Mouse (Mus musculus): ENCODE data around the gene Insrr. TPM values are rescaled to one million over a fixed set of nuclear protein-coding genes. Genes with fewer than 3 reads are reported as not detected.
"Not testable (repeated sequence)": the region's sequence is repeated elsewhere in the genome, so short reads cannot be mapped to it uniquely, and the experiment has no call there.

The Insrr gene
- total RNA-seq, 2 experiments from 2014 or later, result 0.20 to 0.55 TPM

DNA sequence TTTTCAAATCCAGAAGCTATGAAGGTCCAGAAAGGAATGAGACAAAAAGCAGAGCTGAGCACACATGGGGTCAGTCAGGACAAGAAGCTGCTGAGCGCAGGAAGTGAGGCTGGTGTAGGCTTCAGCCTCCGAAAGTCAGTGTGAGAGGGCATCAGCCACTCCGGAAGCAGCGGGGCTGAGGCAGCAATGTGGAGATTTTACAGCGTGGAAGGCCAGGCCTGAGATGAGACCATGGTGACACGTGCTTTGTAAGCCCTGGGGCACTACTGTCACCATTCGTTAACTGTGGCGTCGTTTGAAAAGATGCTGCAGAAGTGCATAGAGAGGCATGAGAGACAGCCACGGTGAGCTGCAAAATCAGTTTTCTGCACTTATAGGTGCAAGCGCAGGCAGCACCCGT is 21.5 kb downstream of the Insrr start:
- intact Hi-C loops (cut with DNase I), result no loop called here
- no peak for DNase-seq

DNA sequence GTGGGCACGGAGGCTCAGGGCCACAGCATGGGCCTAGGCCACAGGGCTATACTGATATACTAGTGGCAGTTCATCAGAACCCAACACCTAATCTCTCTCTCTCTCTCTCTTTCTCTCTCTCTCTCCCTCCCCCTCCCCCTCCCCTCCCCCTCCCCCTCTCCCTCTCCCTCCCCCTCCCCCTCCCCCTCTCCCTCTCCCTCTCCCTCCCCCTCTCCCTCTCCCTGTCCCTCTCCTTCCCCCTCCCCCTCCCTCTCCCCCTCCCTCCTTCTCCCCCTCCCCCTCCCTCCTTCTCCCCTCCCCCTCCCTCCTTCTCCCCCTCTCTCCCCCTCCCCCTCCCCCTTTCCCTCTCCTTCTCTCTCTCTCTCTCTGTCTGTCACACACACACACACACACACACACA is 27.5 kb downstream of the Insrr start, which contains the start of gene Pear1:
Pear1 (minus strand) TSS at position 101 of the 400 bp plus-strand sequence.
- DNase-seq; intact Hi-C loops (cut with DNase I): not testable (repeated sequence)

DNA sequence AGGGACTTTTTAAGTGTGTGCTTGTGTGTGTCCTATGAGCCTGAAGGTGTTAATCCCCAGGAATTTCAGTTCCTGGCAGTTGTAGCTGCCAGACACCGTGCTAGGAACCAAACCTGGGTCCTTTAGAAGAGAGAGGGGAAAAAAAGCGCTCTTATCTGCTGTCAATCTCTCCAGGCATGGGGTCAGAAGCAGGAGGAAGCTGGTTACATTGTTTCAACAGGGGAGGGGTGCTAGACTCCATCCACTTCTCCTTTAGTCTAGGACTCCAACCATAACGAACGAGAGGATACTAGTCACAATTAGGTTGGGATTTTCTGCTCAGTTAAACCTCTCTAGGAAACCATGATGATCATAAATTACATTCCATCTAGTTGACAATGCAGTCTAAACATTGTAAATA is 31.7 kb downstream of the Insrr start:
- no peak for DNase-seq
- intact Hi-C loops (cut with DNase I), result no loop called here

DNA sequence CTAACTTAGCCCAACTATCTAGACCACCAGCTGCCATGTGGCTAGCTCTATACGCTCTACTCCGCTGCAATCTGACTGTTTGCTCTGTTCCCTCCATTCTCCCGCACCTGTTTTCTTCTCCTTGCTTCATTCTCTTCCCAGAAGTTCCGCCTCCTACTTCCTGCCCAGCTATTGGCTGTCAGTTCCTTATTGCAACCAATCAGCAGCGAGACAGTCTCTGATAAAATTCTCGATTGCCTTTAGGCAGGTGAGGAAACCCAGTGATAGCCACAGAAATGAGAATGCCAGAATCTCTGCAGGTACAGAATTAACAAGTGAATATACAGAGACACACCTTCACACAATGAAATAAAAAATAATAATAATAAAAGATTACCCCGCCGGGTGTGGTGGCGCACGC is 32.3 kb downstream of the Insrr start:
- DNase-seq, result no peak
- intact Hi-C loops (cut with DNase I), result no loop called here

DNA sequence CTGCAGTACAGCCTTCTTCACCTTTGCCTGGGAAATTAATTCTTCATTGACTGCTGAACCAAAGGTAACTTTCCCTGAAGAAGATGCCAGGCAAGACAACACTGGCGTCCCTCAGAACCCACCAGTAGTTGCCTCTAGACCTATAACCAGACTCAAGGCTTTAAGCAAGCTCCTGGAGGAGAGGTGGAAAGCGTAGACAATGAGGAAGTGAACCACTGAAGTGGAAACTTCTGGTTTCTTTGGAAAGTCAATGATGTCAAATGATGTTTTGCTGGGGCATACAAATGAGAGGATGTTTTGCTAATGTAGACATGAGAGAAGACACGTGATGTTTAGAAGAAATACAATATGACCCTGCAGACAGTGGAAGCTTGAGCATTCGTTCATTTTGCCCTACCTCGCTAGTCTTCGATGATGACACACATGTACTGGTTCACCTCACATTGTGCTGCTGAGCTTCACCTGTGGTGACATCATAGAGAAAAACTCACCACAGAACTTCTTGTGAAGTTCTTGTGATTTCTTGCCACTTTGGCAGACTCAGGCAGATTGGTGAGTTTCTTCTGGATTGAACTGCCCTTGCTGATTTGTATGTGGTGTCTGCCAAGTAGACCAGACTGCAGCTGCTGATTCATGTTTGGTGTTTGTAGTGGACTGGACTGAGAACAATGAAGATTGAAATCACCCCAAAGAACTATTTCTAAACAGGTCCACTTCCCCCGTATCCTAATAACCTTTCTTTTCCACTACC is 35.5 kb downstream of the Insrr start:
- intact Hi-C loops (cut with DNase I), result no loop called here
- no peak for DNase-seq

DNA sequence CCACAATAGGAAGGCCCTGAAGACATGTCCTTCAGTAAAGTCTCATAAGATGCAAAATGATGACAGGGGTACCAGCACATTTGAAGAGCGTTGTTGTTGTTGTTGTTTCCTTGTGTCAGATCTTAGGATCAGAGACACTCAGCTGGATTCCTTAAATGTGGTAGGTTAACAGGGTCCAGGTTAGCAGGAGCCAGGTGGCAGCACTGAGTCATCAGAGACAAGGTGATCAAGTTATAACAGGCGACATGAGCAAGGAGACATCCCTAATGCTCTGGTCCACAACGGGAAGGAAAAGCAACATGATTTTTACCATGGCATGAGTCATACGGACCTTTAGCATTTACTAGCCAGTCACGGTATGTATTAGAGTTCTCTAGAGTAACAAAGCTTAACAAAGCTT is 36.7 kb downstream of the Insrr start:
- DNase-seq, result no peak
- intact Hi-C loops (cut with DNase I), result no loop called here

DNA sequence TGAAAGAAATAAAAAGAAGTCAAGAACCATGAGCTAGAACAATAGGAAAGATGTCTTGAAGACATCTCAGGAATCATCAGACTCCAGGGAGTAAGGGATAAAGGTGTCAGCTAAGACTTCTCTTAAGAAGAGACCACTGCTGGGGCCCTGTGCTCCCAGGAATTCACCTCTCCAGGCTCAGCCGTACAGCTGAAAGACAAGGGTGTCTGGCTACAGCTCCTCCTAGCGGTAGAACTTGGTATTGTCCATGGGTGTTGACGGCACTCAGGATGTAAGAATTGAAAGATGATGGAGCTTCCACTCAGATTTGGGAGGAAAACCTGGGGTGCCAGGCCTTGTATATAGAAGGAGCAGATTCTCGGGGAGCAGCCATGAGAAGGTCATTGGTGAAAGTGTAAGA is 41.9 kb downstream of the Insrr start:
- intact Hi-C loops (cut with DNase I), result loop anchor here (1.0 to 2.0 kb wide), 2 partner anchors 44 to 69 kb away; partner anchors contain the start of gene Ntrk1
- peak; percentile 77 to 92 for DNase-seq

DNA sequence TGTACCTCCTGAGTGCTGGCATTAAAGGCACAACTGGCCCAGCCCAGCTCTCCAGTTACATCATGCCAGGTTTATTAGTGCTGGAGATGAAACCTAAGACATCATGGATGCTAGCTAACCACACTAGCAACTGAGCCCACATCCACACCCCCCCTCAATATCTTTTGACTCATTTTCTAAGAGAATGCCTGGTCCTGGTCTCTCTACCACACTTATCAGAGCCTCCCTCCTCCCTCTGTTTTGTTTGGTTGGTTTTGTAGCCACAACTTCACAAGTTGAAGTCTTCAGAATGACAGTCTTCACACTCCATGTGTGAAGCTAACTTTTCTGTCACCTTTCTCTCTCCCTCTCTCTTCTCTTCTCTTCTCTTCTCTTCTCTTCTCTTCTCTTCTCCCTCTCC is 44.1 kb downstream of the Insrr start:
- intact Hi-C loops (cut with DNase I), result no loop called here
- DNase-seq, result no peak

DNA sequence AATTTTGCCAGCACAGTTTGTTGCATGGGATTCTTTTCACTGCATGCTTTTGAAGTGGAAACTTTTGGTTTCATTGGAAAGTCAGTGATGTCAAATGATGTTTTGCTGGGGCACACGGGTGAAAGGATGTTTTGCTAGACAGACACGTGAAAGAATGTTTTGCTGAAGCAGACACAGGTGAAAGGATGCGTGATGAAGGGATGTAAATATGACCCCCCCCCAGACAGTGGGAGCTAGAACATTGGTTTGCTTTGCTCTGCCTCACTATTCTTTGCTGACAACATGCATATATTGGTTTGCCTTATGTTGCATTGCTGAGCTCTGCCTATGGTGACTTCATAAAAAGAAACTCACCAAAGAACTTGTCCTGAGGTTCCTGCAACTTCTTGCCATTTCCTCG is 48.2 kb downstream of the Insrr start:
- intact Hi-C loops (cut with DNase I), result no loop called here

DNA sequence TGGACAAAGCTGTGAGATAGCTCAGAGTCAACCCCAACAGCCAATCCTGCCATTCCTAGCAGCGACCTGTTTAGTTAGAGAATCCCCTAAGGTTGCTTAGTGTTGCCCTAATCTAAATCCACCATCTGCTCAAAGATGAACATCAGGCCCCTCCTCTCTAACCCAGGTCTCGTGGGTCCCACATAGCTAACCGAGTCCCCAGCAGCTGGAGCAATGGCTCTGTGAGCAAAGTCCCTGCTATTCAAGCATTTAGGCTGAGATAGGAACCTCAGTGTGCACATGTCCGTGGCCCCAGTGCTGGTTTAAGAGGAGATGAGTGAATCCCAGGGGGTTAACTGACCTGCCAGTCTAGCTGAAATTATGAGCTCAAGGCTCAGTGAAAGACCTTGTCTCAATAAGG is 49.4 kb downstream of the Insrr start:
- intact Hi-C loops (cut with DNase I), result no loop called here
- no peak for DNase-seq

More for the DNA sequence above, 48.2 kb downstream of the Insrr start:
- no peak for DNase-seq

DNA sequence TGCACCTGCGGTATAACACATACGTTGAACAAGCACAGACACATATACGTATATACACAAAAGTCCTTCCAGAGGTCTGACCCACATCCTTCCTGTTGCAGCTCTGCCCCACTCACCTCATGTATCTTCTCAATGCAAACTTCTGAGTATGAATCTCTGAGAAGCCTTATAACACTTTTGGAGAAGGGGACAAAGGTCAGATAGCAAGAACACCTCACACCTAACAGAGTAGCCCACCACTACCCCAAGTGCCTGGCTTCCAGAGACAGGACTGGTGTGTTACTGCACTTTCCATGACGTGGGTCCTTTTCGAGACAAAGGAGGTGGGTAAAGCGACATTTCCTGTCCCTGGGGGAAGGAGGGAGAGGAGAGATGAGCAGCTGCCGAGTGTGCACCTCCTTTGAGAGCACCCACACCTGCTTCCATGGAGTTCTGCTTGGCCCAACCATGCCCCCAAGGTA is 49.9 kb downstream of the Insrr start, which contains the start of gene Sh2d2a:
Sh2d2a (plus strand) TSS at position 106 of the 461 bp plus-strand sequence.
- no peak for DNase-seq
- intact Hi-C loops (cut with DNase I), result no loop called here

DNA sequence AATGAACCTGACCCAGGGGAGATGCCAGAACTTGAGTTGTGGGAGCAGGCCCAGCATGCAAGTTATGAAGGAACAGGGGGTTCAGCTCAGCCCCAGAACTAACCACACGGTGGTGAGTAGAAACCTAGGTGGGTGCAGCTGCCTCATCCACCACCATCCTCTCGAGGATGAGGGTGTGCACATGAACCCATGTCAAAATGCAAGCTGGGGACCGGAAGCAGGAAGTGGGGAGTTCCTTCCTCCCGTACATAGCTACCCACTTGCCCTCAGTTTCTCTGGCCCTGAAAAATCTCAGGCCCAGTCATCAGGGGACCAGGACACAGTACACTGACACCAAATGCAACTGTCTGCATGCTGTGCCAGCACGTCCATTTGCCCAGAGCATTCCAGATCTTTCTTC is 50.9 kb downstream of the Insrr start:
- DNase-seq, result no peak
- intact Hi-C loops (cut with DNase I), result no loop called here

DNA sequence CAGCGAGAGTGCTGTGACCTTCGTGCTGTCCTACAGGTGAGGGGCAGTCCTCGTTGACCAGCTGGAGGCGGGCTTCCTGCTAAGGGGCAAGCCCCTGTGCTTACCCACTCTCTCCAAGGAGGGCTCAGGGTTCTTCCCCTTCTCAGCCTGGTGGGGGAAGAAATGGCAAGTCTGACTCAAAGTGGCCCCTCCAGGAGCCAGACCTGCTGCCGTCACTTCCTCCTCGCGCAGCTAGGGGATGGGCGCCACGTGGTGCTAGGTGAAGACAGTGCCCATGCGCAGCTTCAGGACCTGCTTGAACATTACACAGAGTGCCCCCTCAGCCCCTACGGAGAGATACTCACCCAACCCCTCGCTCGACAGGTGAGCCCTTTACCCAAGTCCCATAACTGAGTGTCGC is 52.4 kb downstream of the Insrr start:
- DNase-seq, result no peak
- intact Hi-C loops (cut with DNase I), result no loop called here

DNA sequence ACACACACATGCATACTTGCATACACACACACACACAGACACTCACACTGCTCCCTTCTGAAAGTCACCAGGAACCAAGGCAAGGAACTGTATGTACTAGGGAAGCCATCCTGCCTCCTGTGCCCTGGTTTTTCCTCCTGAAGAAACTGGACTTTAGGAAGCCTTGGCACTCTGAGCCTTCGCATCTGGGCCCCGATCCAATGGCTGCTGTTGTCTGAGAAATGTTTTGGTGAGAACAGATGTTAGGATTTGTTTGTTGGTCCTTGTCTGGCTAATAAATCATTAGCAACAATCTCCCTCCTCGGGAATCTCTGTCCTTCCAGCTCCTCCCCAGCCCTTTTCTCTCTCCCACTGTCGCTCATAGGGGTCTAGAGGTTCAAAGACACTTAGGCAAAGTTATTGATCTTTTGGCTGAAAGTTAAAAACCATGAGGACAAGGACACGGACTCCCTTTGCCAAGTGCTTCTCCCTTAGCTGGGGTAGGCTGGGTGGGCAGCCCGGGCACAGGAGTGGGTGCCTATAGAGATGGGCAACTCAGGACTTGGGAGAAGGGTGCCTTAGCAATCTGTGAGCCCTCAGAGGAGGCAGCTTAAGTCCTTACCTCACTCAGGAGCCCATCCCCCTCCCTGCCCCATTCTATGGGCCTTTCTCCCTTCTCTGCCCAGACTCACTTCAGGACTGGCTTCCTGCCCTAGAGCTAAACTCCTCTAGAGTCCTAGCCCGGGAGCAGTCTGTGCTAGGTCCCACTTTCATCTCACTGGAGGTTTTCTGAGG is 58.2 kb downstream of the Insrr start:
- DNase-seq, result peak; percentile 37 to 38
- intact Hi-C loops (cut with DNase I), result no loop called here

DNA sequence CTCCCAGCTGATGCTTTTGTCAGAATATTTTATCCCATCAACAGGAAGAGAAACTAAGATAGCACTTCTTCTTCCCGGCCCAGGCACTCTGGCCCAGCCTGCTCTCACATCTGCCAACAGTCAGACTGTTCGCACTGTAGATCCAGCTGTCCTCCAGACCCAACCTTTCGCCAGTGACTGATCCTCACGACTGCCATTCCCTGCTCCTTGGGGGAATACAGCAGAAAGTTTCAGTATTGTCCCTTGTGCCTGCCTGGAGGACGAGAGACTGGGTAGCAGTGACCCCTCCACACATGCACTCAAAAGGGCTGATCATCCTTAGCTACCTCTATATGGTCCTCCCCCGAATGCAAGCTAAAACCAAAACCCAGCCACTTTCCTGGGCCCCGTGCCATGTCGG is 59.2 kb downstream of the Insrr start:
- intact Hi-C loops (cut with DNase I), result no loop called here
- peak; percentile 48 to 55 for DNase-seq

DNA sequence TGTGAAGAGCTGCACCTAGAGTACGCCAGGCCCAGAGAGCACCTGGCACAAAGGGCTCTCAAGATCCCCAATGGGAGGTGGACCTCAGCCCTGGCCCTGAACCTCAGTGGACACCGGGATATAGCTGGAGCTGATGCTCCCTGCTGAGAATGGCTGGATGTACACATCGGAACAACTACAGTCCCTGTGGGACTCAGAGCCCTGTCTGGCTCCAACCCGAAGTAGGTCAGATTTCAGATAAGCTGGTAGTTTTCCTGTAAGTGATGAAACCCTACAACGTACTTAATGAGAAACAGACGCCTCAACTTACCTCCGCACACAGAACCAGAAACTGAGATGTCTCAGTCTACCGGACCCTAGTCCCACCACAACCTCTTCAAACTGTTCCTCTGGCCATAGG is 60.9 kb downstream of the Insrr start:
- intact Hi-C loops (cut with DNase I), result loop anchor here (2.0 kb wide), 1 partner anchor 87 kb away; no protein-coding TSS in a partner anchor
- no peak for DNase-seq

DNA sequence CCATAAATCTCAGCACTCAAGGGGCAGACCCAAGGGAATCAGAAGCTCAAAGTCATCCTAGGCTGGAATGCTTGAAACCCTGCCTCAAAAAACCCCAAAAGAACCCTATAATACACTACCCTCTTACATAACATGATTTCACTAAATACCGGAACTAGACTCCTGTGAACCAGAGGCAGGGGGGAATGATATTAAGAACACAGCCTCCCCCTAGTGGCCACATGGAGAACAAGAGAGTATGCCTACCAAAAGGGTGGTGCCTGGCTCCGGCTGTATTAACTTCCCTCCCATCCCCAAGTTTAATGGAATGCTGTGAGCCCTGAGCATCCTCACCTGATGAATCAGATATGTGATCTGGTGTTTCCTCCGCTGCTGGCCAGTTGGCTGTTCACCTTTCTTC is 63.1 kb downstream of the Insrr start:
- DNase-seq, result peak; percentile 74 to 79
- intact Hi-C loops (cut with DNase I), result loop anchor here (2.0 kb wide), 2 partner anchors 63 to 89 kb away; partner anchors contain the start of gene Insrr

DNA sequence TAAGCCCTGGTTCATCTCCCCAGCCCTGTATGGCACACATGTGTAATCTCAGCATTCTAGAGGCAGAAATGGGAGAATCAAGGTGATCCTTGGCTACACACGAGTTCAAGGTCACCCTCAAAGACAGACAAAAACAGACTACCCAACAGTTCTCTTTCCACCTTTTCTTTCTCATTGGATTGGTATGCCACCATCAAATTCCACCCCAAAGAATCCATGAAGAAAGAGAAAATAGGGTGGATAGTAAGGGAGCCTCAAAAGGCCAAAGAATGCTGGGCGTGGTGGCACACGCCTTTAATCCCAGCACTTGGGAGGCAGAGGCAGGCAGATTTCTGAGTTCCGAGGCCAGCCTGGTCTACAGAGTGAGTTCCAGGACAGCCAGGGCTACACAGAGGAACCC is 67.4 kb downstream of the Insrr start:
- intact Hi-C loops (cut with DNase I); DNase-seq: not testable (repeated sequence)

Measured in heart, postnatal 10 days (tissue).